Mouse (Mus musculus) hindbrain, embryonic 14.5 days (tissue): ENCODE data around the gene Hist1h4f. TPM values are rescaled to one million over a fixed set of nuclear protein-coding genes. Genes with fewer than 3 reads are reported as not detected.
"Not testable (repeated sequence)": the region's sequence is repeated elsewhere in the genome, so short reads cannot be mapped to it uniquely, and the experiment has no call there.

ENCODE experiments used
- ATAC-seq: fragments of 200-750 bp; cut with Nextera tagmentation; 2 replicates; pipeline ENCODE4 v1.8.0; 2017; ENCODE audit warnings: moderate number of reproducible peaks, mild to moderate bottlenecking, moderate TSS enrichment, moderate library complexity; ENCODE audit not compliant: low FRiP score
- DNase-seq: peaks from one replicate; pipeline ENCODE4 v3.0.0-alpha.2; 2015; ENCODE audit warnings: low spot score
- H3K27ac ChIP-seq: fragments of 300-500 bp; sonication (generic); 2 replicates; pipeline ENCODE4 v1.5.1; 2014; ENCODE audit warnings: mild to moderate bottlenecking, moderate library complexity
- H3K27me3 ChIP-seq: fragments of 300-500 bp; sonication (generic); 2 replicates; pipeline ENCODE4 v1.6.1; 2014; ENCODE audit warnings: mild to moderate bottlenecking, low read length, mixed read lengths; ENCODE audit not compliant: control insufficient read depth, insufficient read depth
- H3K36me3 ChIP-seq: fragments of 300-500 bp; sonication (generic); replicated peaks from 2 replicates; pipeline ENCODE4 v1.6.1; 2014; ENCODE audit not compliant: control insufficient read depth, insufficient read depth
- H3K4me1 ChIP-seq: fragments of 300-500 bp; sonication (generic); replicated peaks from 2 replicates; pipeline ENCODE4 v1.6.1; 2014; ENCODE audit warnings: antibody characterized with exemption, low read length, mixed read lengths; ENCODE audit not compliant: control insufficient read depth, insufficient read depth
- H3K4me2 ChIP-seq: fragments of 300-500 bp; sonication (generic); replicated peaks from 2 replicates; pipeline ENCODE4 v1.6.1; 2014; ENCODE audit warnings: mild to moderate bottlenecking, moderate library complexity
- H3K4me3 ChIP-seq: fragments of 300-500 bp; sonication (generic); replicated peaks from 2 replicates; pipeline ENCODE4 v1.5.1; 2014; ENCODE audit warnings: mild to moderate bottlenecking, low read length
- H3K9ac ChIP-seq: fragments of 300-500 bp; sonication (generic); 2 replicates; pipeline ENCODE4 v1.6.1; 2014
- H3K9me3 ChIP-seq: fragments of 300-500 bp; sonication (generic); 2 replicates; pipeline ENCODE4 v1.6.1; 2016; ENCODE audit warnings: low read length; ENCODE audit not compliant: control insufficient read depth
- WGBS: fragments of 180-500 bp; shearing (Covaris S2); extraction: QIAGEN DNeasy Blood & Tissue Kit; methylation state at CpG from one replicate; pipeline ENCODE4 v1.1.7; 2014; 5-methylcytosine and 5-hydroxymethylcytosine counted together
- polyA plus RNA-seq: library from polyadenylated mRNA; unstranded; fragments of >200 nt; fragmentation: Nextera tagmentation; extraction: Ambion mirVana; gene quantifications from 2 replicates; pipeline ENCODE4 v1.2.1, GENCODE M21; 2014

Hist1h4f gene
- polyA plus RNA-seq, 1 experiment from 2014 or later = not detected

- ATAC-seq (no peak), DNase-seq (no peak)
- Histone ChIP-seq H3K4me1 (peaks cover 36% of the 10 kb centered on the region), H3K4me2 (peak overlapping the region; percentile 67), H3K9ac (peak overlapping the region; percentile 63), H3K4me3 (peak overlapping the region; percentile 35), H3K36me3 (no peaks in the 10 kb centered on the region), H3K9me3 (no peaks in the 10 kb centered on the region), H3K27ac (peak overlapping the region; percentile 85), H3K27me3 (no peaks in the 10 kb centered on the region)
- 45% methylated on average over 2 of the region's 2 CpGs for WGBS
Observed at GRCm38 (mm10) chr13:23572218-23573033, 21.0 kb upstream of the Hist1h4f start.

GRCm38 (mm10) chr13:23571504-23572217 lies 20.2 kb upstream of the Hist1h4f start:
- 1% methylated on average over 11 of the region's 34 CpGs for WGBS
- not testable (repeated sequence) for H3K9me3 ChIP-seq, H3K36me3 ChIP-seq, H3K27me3 ChIP-seq, ATAC-seq
- H3K4me1 ChIP-seq = peaks cover 33% of the 10 kb centered on the region
- H3K4me3 ChIP-seq = peak overlapping the region; percentile 32
- H3K9ac ChIP-seq = peak overlapping the region; percentile 63
- DNase-seq = peak; percentile 51
- peak overlapping the region; percentile 67 for H3K4me2 ChIP-seq
- H3K27ac ChIP-seq = peak overlapping the region; percentile 85

GRCm38 (mm10) chr13:23571022-23571503 lies 19.6 kb upstream of the Hist1h4f start, which contains the start of the genes Hist1h2ae and Hist1h2bg:
TSS of gene Hist1h2ae (minus strand) at chr13:23571220.
TSS of gene Hist1h2bg (plus strand) at chr13:23571396.
- no peaks in the 10 kb centered on the region for H3K27me3 ChIP-seq
- DNase-seq = peak; percentile 90
- peak within 1 kb of the TSS; percentile 32 for H3K4me3 ChIP-seq

GRCm38 (mm10) chr13:23570261-23571021 lies 19.0 kb upstream of the Hist1h4f start:
- Histone ChIP-seq H3K27ac (peak overlapping the region; percentile 85), H3K4me1 (peaks cover 25% of the 10 kb centered on the region), H3K9ac (peak overlapping the region; percentile 56), H3K4me3 (peak overlapping the region; percentile 32), H3K4me2 (peak overlapping the region; percentile 67)
- 2% methylated on average over 22 of the region's 41 CpGs for WGBS
- not testable (repeated sequence) for H3K27me3 ChIP-seq, ATAC-seq, DNase-seq, H3K36me3 ChIP-seq, H3K9me3 ChIP-seq

More at GRCm38 (mm10) chr13:23571022-23571503, 19.6 kb upstream of the Hist1h4f start, which contains the start of the genes Hist1h2ae and Hist1h2bg:
- under 1% methylated on average over 18 of the region's 18 CpGs for WGBS
- Histone ChIP-seq H3K27ac (peak within 1 kb of the TSS; percentile 85), H3K4me1 (peaks cover 27% of the 10 kb centered on the region), H3K36me3 (no peaks in the 10 kb centered on the region), H3K9me3 (no peaks in the 10 kb centered on the region), H3K9ac (peak within 1 kb of the TSS; percentile 63), H3K4me2 (peak within 1 kb of the TSS; percentile 67)
- peak; percentile 93 for ATAC-seq

- Histone ChIP-seq H3K4me3 (no peak overlapping the region), H3K9me3 (no peaks in the 10 kb centered on the region), H3K4me1 (no peaks in the 10 kb centered on the region), H3K4me2 (no peak overlapping the region), H3K9ac (no peak overlapping the region), H3K27ac (peak overlapping the region; percentile 96; the same call in 1 of the 2 replicates), H3K36me3 (no peaks in the 10 kb centered on the region), H3K27me3 (no peaks in the 10 kb centered on the region)
- ATAC-seq (no peak), DNase-seq (no peak)
- 86% methylated on average over 2 of the region's 2 CpGs for WGBS
Observed at GRCm38 (mm10) chr13:23564482-23564881, 13.0 kb upstream of the Hist1h4f start.

GRCm38 (mm10) chr13:23562699-23563462 lies 11.4 kb upstream of the Hist1h4f start:
- no peaks in the 10 kb centered on the region for H3K9me3 ChIP-seq
- H3K4me1 ChIP-seq = no peaks in the 10 kb centered on the region
- peak; percentile 83 for DNase-seq
- 3% methylated on average over 18 of the region's 18 CpGs for WGBS
- ATAC-seq = peak; percentile 63
- H3K27me3 ChIP-seq = no peaks in the 10 kb centered on the region
- H3K4me2 ChIP-seq = peak overlapping the region; percentile 67
- H3K36me3 ChIP-seq = no peaks in the 10 kb centered on the region
- peak overlapping the region; percentile 96 for H3K27ac ChIP-seq
- H3K4me3 ChIP-seq = peak overlapping the region; percentile 34
- H3K9ac ChIP-seq = peak overlapping the region; percentile 62

GRCm38 (mm10) chr13:23561883-23562659 lies 10.6 kb upstream of the Hist1h4f start, which contains the start of gene Hist1h3e:
TSS of gene Hist1h3e (minus strand) at chr13:23562369.
- H3K4me2 ChIP-seq = peak within 1 kb of the TSS; percentile 67
- WGBS = under 1% methylated on average over 46 of the region's 67 CpGs
- peak within 1 kb of the TSS; percentile 34 for H3K4me3 ChIP-seq
- H3K4me1 ChIP-seq, H3K36me3 ChIP-seq, H3K9me3 ChIP-seq, H3K27me3 ChIP-seq: not testable (repeated sequence)
- DNase-seq = peak; percentile 98
- peak; percentile 96 for ATAC-seq
- peak within 1 kb of the TSS; percentile 96 for H3K27ac ChIP-seq
- H3K9ac ChIP-seq = peak within 1 kb of the TSS; percentile 62

- not testable (repeated sequence) for H3K4me1 ChIP-seq, H3K9me3 ChIP-seq, ATAC-seq, H3K27me3 ChIP-seq, DNase-seq, H3K36me3 ChIP-seq
- H3K27ac ChIP-seq = peak overlapping the region; percentile 96
- H3K9ac ChIP-seq = peak overlapping the region; percentile 62; the same call in 1 of the 2 replicates
- peak overlapping the region; percentile 34 for H3K4me3 ChIP-seq
- peak overlapping the region; percentile 67 for H3K4me2 ChIP-seq
- WGBS = 0% methylated on average over 2 of the region's 5 CpGs
Observed at GRCm38 (mm10) chr13:23561531-23561882, 10.1 kb upstream of the Hist1h4f start.
